8 mouse cellular contexts compared by ENCODE assay signal in the genomic region with DNA sequence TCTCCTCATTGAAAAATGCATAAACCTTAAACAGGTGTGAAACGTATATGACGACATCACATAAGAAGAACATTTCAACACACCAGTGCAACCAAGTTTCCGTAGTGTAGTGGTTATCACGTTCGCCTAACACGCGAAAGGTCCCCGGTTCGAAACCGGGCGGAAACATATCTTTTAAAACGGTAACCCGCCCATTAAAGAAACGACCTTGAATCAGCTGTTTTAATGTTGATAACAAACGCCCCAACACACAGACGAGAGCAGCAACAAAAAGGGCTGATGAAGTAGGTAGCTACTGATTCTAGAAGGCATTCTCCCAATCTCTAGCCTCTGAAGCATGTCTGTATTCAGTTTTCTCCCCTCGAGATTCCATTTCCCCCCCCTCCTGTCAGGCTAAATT. TPM values are rescaled to one million over a fixed set of nuclear protein-coding genes. Genes with fewer than 3 reads are reported as not detected.
DNase-seq lines count a peak whose midpoint lies in the region; ATAC-seq and TF ChIP-seq lines count a peak whose summit lies in the region.

No protein-coding gene starts in this region.

- no peak for TF ChIP-seq CTCF in left cerebral cortex, adult 2 months (IDR thresholded peaks at IDR 0.05)

- H3K27ac ChIP-seq in left cerebral cortex, adult 2 months = peak overlapping the region; percentile 96

- ATAC-seq in activated CD4-positive, CD25-positive, alpha-beta regulatory T cell, adult 4 months = peak; percentile 37
- peak; percentile 20; the same call in 1 of the 2 replicates for ATAC-seq in megakaryocyte, adult 5-6 weeks (ENCODE audit: poor library complexity, severe bottlenecking)

- peak; percentile 45 to 79 for DNase-seq in cerebellum, postnatal 4 days (ENCODE audit: low spot score in 2 of 2)
- DNase-seq in gastrocnemius, adult 8-10 months (ENCODE audit: low spot score in 2 of 2) = peak; percentile 72 to 78
- peak; percentile 97 for DNase-seq in hindlimb bud, embryonic 11.5 days (ENCODE audit: extremely low spot score, low read depth, low spot score)
- DNase-seq in left cerebral cortex, adult 2 months (ENCODE audit: extremely low spot score in 1 of 2, low spot score in 2 of 2) = peak; percentile 86 to 87
- DNase-seq in right cerebral cortex, adult 18-20 months = peak; percentile 90
- DNase-seq in urinary bladder, postnatal 14 days (ENCODE audit: low spot score) = peak; percentile 85

- peak overlapping the region; percentile 95 for H3K4me3 ChIP-seq in left cerebral cortex, adult 2 months

- intact Hi-C loops in left cerebral cortex, adult 2 months (cut with DNase I) = loop anchor here (5.0 kb wide), 3 partner anchors 366 to 1794 kb away; partner anchors contain the start of genes Phc3 and Rpl22l1

RNA-seq across cellular contexts. Expression of gene Mynn, which starts 0.7 kb away (rescaled TPM):
- polyA plus RNA-seq in activated CD4-positive, CD25-positive, alpha-beta regulatory T cell, adult 4 months (2017; shearing (Covaris generic)) = 10 to 100 TPM; 26.4 to 28.0 TPM
- total RNA-seq in gastrocnemius, adult 8-10 months (2022) = 10 to 100 TPM; 11.8 to 19.9 (median 14.3) TPM
- 10 to 100 TPM; 15.2 to 16.6 TPM for total RNA-seq in left cerebral cortex, adult 2 months (2021)
- total RNA-seq in megakaryocyte, adult 5-6 weeks (2015) = 16.1 and 18.7 TPM in 2 replicates
- total RNA-seq in megakaryocyte, adult 5-6 weeks (2017) = 28.2 and 28.4 TPM in 2 replicates

RNA-seq across cellular contexts. Expression of gene Actrt3, which starts 1.4 kb away (rescaled TPM):
- under 1 TPM in 1 of 2 experiments, not detected in 1; 0.24 TPM for polyA plus RNA-seq in activated CD4-positive, CD25-positive, alpha-beta regulatory T cell, adult 4 months (2017; shearing (Covaris generic))
- not detected for total RNA-seq in gastrocnemius, adult 8-10 months (2022)
- 1 to 10 TPM; 1.0 to 1.3 TPM for total RNA-seq in left cerebral cortex, adult 2 months (2021)
- total RNA-seq in megakaryocyte, adult 5-6 weeks (2015) = 0.21 TPM in 1 of 2 replicates, not detected in the other
- not detected in 2 replicates for total RNA-seq in megakaryocyte, adult 5-6 weeks (2017)

RNA-seq across cellular contexts. Expression of gene Lrriq4, which starts 43.1 kb away (rescaled TPM):
- not detected for polyA plus RNA-seq in activated CD4-positive, CD25-positive, alpha-beta regulatory T cell, adult 4 months (2017; shearing (Covaris generic))
- total RNA-seq in gastrocnemius, adult 8-10 months (2022) = not detected
- not detected for total RNA-seq in left cerebral cortex, adult 2 months (2021)
- total RNA-seq in megakaryocyte, adult 5-6 weeks (2015) = 0.09 TPM in 1 of 2 replicates, not detected in the other
- total RNA-seq in megakaryocyte, adult 5-6 weeks (2017) = not detected in 2 replicates

RNA-seq across cellular contexts. Expression of gene Lrrc34, which starts 46.5 kb away (rescaled TPM):
- polyA plus RNA-seq in activated CD4-positive, CD25-positive, alpha-beta regulatory T cell, adult 4 months (2017; shearing (Covaris generic)) = under 1 TPM in 1 of 2 experiments, not detected in 1; 0.24 TPM
- not detected for total RNA-seq in gastrocnemius, adult 8-10 months (2022)
- total RNA-seq in left cerebral cortex, adult 2 months (2021) = not detected
- not detected in 2 replicates for total RNA-seq in megakaryocyte, adult 5-6 weeks (2015)
- 0.08 and 0.26 TPM in 2 replicates for total RNA-seq in megakaryocyte, adult 5-6 weeks (2017)

RNA-seq across cellular contexts. Expression of gene Mecom, which starts 53.4 kb away (rescaled TPM):
- polyA plus RNA-seq in activated CD4-positive, CD25-positive, alpha-beta regulatory T cell, adult 4 months (2017; shearing (Covaris generic)) = not detected
- 1 to 10 TPM; 4.8 to 9.5 (median 6.8) TPM for total RNA-seq in gastrocnemius, adult 8-10 months (2022)
- total RNA-seq in left cerebral cortex, adult 2 months (2021) = 1 to 10 TPM; 2.1 to 4.1 TPM
- 0.07 TPM in 1 of 2 replicates, not detected in the other for total RNA-seq in megakaryocyte, adult 5-6 weeks (2015)
- not detected in 2 replicates for total RNA-seq in megakaryocyte, adult 5-6 weeks (2017)

Comparison
In these comparisons a context has a peak if more than half of its experiments do, and no peak if none do; other contexts are left out.
1. Peak in every context shown above with its lines: DNase-seq, ATAC-seq, H3K4me3 ChIP-seq and H3K27ac ChIP-seq.